Mouse (Mus musculus) skeletal muscle tissue, adult 2 months (tissue): ENCODE measurements around the gene Zfp106.

Experiments used
- DNase-seq: peaks from one replicate; pipeline ENCODE4 v3.0.0-alpha.2; 2012; ENCODE audit warnings: low read depth, low spot score

Zfp106 gene

DNA sequence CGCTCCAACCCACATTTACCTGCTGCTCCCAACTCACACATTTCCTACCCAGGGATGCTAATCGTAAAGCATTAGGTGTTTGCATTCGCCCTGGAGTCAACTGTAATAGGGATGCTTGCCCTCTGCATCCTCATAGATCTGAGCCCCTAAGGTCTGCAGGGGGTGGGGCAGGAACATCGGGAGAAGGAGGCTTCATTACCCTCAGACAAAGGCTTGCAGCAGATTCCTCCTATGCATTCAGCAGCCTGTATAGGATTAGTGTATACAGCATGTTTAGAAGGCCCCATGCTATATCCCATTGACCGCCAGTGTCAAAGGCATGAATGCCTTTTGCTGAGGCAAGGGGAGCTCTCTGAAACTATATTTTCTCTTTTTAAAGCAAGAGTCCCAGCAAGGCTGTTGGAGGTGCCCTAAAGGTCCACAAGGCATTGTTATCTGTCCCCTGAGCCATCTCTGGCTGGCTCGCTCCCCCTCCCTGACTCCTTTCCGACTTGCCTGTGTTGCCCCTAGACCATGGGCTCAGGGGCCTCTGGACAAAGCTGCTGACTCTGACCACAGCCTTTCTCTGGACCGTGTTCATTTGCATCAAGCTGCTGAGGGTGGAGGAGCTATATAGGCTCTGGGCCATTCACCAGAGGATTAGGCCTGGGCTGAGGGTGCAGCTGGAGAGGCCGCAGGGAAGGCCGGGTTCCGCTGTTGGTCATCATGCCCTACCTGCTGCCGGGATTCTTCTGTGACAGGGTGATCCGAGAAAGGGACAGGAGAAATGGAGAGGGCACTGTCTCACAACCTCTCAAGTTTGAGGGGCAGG lies 87.2 kb downstream of the Zfp106 start:
- no peak for DNase-seq

DNA sequence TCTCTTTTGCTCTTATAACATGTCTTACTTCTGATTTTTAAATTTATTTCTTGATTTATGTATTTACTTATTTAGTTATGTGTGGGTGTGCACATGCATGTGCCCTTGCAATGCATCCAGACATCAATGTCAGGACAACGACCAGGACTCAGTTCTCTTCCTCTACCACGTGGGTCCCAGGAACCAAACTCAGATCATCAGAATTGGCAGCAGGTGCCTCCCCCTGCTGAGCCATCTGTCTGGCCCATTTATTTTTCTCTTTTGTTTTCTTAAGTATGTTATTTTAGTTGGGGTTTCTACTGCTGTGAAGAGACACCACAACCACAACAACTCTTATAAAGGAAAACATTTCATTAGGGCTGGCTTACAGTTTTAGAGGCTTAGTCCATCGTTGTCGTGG lies 92.8 kb downstream of the Zfp106 start:
- DNase-seq = no peak

DNA sequence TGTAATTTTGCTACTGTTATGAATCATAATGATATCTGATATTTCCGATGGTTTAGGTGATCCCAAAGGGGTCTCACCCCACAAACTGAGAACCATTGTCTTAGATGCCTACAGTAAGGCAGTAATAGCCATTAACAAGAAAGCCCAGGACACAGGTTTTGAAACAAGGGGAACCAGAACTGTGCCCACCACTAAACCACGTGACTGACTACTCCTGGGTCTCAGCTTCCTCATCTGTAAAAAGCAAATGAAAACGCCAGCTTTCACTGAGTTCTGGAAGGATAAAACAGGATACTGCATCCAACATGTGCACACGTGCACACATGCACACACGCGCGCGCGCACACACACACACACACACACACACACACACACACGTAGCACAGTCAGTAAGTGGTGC lies 93.9 kb downstream of the Zfp106 start:
- no peak for DNase-seq

DNA sequence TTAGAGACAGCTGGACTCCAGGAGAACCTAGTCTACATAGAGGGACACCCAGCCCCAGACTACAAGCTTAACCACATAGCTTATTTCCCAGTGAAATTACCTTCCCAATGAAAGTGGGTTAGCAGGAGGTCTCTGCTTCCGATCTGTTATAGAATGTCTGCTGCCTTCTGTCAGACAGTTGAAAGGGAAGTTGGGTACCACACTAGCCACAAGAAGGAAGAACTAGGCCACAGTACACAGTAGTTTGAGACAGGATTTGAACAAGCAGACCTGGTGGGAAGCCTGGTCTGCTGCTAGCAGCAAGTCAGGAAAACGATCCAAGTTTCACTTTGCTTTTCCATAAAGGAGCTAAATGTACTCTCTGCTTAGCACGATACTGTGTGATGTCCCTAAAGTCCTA lies 94.4 kb downstream of the Zfp106 start:
- DNase-seq = no peak

DNA sequence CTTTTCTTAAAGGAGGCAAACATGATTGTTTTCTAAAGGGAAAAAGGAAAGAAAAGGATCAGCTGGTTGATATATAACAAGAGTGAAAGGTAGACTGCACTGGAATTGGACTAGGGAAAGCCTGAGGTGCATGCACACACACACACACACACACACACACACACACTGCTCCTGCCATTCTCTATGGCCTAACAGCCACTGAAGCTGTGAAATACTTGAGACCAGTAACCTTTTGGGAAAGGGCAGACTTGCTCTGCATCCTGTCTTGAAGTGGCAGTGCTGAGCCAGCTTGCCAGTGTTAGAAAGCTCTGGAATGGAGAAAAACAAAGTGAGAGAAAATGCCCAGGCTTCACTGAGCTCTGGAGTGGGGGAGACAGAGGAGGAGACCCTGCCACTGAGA lies 95.6 kb downstream of the Zfp106 start:
- peak; percentile 67 for DNase-seq

DNA sequence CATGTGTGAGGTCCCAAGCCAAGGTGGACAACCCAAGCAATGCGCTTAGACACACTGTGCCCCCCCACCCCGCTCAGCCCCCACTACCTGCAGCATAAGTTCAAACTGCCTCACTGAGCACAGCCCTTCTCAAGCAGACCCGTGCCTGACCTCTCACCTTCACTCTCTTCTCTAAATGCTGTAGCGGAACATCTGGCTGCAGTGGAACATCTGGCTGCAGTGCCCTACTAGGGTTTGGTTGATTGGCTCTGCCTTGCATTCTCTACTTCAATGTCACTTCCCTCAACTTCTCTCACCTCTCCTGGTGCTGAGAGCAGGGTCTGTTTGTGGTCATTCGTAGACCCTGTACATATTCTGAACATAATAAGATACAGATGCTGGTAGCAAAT lies 98.3 kb downstream of the Zfp106 start:
- DNase-seq = no peak

DNA sequence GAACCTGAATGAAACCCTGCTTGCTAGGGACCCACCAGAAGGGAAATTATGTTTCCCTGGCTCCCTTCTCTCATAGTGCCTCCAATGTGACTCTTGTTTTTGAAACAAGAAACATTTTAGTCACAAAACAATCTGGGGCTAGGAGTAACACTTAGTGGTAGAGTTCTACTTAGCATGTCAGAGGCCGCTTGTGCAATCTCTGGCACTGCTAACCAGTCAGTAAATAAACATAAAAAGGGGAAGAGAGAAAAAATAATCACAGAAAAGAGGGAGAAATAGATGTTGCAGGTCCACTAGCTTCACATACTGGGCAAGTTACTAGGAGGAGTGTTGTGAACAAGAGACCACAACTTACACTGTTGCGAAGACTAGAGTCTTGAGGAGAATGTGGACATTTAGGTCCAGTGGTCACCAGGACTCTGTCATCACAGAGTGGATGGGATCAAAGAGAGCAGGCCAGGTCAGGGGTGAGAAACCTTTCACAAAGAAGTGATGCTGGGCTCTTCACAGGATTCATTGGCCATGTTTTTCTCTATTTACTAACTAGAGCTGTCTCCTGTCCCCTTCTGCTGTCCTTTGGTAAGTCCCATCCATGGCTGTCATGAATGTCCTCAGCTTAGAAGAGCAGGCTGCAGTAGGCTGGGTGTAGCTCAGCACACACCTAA lies 98.8 kb downstream of the Zfp106 start:
- DNase-seq = no peak

DNA sequence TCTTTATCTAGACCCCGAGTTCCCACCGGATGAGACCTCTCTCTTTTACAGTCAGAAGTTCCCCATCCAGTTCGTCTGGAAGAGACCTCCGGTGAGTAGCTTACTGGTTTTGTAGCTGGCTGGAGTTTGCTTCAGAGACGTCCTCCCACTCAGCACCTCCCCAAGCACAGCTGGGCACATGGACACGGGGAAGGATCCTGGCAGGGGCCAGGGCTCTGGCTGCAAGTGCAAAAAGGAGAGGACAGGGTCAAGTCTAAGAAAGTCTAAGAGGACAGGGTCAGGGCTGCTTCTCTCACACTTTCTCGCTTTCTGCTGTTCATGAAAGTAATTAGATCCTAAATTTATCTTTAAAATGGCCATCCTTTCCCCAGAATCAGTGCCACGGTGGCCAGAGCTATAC lies 99.6 kb downstream of the Zfp106 start:
- peak; percentile 86 for DNase-seq

DNA sequence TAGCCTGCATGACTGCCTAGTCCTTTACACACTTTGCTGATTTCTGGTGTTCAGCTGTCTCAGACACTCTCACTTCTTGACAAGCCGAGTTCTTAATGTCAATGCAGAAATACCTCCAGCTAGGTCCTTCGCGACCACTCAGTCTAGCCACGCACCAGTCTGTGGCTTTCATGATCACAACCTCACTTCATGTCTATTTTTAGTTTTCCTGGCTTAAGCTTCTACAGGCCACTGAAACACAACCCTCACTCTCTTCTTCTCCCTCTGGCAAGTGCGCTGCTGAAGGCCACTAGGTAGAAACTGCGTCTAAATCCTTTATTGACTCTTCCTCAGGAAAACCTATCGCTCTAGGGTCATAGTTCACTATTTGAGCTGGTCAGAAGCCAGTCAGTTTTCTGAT lies 100.3 kb downstream of the Zfp106 start:
- DNase-seq = peak; percentile 75

DNA sequence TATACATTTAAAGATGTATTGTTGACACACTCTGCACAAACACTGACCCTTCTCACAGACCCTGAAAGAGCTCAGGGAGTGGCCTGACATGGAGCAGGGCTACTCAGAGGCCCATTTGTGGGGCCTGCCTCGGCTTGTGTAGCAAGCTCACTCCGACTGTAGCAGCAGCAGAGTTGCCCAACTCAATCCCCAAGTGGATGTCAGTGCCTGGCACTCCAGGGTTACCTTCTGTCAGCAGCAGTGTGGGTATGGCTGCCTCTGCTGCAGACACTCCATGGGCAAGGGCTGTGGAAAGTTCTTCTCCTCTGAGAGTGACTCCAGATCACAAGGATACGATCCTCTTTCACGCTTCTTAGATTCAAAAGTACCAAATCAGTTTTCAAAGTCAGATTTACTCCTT lies 103.4 kb downstream of the Zfp106 start:
- DNase-seq = no peak
